Mouse (Mus musculus): ENCODE results near the gene Pde4d.

Gene Pde4d

GRCm38 (mm10) chr13:108601021-108601420 is 151.3 kb downstream of the Pde4d start:
- no peak for DNase-seq

- DNase-seq = no peak
Measured at GRCm38 (mm10) chr13:108603502-108603901, 153.8 kb downstream of the Pde4d start.

GRCm38 (mm10) chr13:108604213-108604612 is 154.5 kb downstream of the Pde4d start:
- no peak for DNase-seq

GRCm38 (mm10) chr13:108618207-108618606 is 168.5 kb downstream of the Pde4d start:
- DNase-seq = no peak

- no peak for DNase-seq
Measured at GRCm38 (mm10) chr13:108622681-108623080, 172.9 kb downstream of the Pde4d start.

- DNase-seq = no peak
Measured at GRCm38 (mm10) chr13:108623929-108624328, 174.2 kb downstream of the Pde4d start.

- DNase-seq = no peak
Measured at GRCm38 (mm10) chr13:108626166-108626565, 176.4 kb downstream of the Pde4d start.

- no peak for DNase-seq
Measured at GRCm38 (mm10) chr13:108628501-108628900, 178.8 kb downstream of the Pde4d start.

- no peak for DNase-seq
Measured at GRCm38 (mm10) chr13:108630576-108630975, 180.8 kb downstream of the Pde4d start.

- DNase-seq = no peak
Measured at GRCm38 (mm10) chr13:108631222-108631621, 181.5 kb downstream of the Pde4d start.

- no peak for DNase-seq
Measured at GRCm38 (mm10) chr13:108636526-108636925, 186.8 kb downstream of the Pde4d start.

GRCm38 (mm10) chr13:108642259-108642658 is 192.5 kb downstream of the Pde4d start:
- no peak for DNase-seq

GRCm38 (mm10) chr13:108646801-108647200 is 197.1 kb downstream of the Pde4d start:
- no peak for DNase-seq

GRCm38 (mm10) chr13:108647239-108647638 is 197.5 kb downstream of the Pde4d start:
- no peak for DNase-seq

- no peak for DNase-seq
Measured at GRCm38 (mm10) chr13:108654026-108654723, 204.4 kb downstream of the Pde4d start.

- DNase-seq = no peak
Measured at GRCm38 (mm10) chr13:108666579-108666978, 216.8 kb downstream of the Pde4d start.

- DNase-seq = no peak
Measured at GRCm38 (mm10) chr13:108667077-108667476, 217.3 kb downstream of the Pde4d start.

- DNase-seq = no peak
Measured at GRCm38 (mm10) chr13:108677056-108677455, 227.3 kb downstream of the Pde4d start.

- no peak for DNase-seq
Measured at GRCm38 (mm10) chr13:108683018-108683417, 233.3 kb downstream of the Pde4d start.

GRCm38 (mm10) chr13:108685817-108686216 is 236.1 kb downstream of the Pde4d start:
- DNase-seq = no peak

- no peak for DNase-seq
Measured at GRCm38 (mm10) chr13:108686262-108686661, 236.5 kb downstream of the Pde4d start.

- no peak for DNase-seq
Measured at GRCm38 (mm10) chr13:108686807-108687206, 237.1 kb downstream of the Pde4d start.

GRCm38 (mm10) chr13:108692883-108693550 is 243.3 kb downstream of the Pde4d start:
- DNase-seq = no peak

GRCm38 (mm10) chr13:108705441-108705840 is 255.7 kb downstream of the Pde4d start:
- no peak for DNase-seq

GRCm38 (mm10) chr13:108714032-108714431 is 264.3 kb downstream of the Pde4d start:
- DNase-seq = no peak
